Mouse (Mus musculus) cerebellum, postnatal 25 days (tissue): ENCODE data around the gene Gm21987.

Experiments used
- DNase-seq, 2 experiments: peaks; one replicate each; pipeline ENCODE4 v3.0.0; 2021; ENCODE audit warnings: mixed read lengths in 2 of 2

Gm21987 gene

GRCm38 (mm10) chr16:38398266-38398665, 51.4 kb downstream of the Gm21987 start:
- DNase-seq = no peak

DNA sequence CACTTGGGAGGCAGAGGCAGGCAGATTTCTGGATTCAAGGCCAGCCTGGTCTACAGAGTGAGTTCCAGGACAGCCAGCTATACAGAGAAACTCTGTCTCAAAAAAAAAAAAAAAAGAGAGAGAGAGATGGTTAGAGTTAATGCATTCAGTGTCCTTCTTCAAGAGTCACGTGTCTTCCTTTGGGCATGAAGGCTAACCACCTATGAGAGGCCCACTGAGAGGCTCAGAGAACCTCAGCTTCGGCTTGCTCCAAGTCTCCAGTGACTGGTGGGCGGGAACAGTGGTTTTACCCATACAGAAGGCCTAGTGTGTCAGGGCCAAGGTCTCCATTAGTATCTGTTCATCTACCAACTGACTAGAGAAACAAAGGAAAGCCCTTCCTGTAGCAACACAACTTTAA, 52.2 kb downstream of the Gm21987 start:
- no peak for DNase-seq

GRCm38 (mm10) chr16:38399531-38400231, 52.8 kb downstream of the Gm21987 start:
- peak; percentile 37 to 46 for DNase-seq

GRCm38 (mm10) chr16:38400311-38400960, 53.6 kb downstream of the Gm21987 start:
- DNase-seq = no peak

GRCm38 (mm10) chr16:38401468-38401867, 54.6 kb downstream of the Gm21987 start:
- no peak for DNase-seq

DNA sequence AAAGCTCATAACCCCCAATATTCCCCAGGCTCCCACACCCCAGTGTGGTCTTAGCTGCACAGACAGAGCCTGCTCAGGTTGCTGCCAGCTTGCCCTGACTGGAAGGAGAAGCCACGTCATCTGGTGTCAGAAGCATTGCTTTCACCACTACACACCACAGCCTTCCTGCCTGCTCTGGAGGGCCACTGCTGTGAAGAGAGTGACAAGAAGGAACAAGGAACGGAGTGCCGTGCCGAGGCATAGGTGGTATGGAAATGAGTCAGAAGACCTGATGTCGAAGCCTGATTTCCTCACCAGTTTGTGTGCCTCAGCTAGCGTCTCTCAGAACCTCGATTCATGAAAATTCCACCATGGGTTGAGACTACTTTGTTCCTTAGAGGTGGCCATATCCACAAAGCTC, 56.8 kb downstream of the Gm21987 start:
- DNase-seq = no peak

GRCm38 (mm10) chr16:38406293-38406692, 59.5 kb downstream of the Gm21987 start:
- no peak for DNase-seq

DNA sequence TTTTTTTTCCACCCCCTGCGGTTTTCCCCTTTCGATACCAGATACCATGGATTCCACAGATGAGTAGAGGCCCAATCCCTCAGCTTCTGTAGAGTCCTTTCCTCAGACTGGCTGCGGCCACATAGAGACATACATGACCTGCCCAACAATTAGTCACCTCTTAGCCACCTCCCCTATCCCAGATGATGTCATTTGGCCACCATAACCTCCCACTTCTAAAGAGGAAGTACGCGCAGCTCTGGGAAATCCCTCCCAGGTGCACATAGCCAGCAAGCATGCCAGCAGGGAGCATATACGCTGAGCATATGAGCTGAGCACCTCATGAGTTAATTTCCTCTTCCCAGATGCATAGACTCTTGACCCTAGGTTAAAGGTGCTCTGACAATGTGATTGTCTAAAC, 59.9 kb downstream of the Gm21987 start:
- DNase-seq = no peak

- no peak for DNase-seq
Measured at GRCm38 (mm10) chr16:38407584-38407983, 60.7 kb downstream of the Gm21987 start.

DNA sequence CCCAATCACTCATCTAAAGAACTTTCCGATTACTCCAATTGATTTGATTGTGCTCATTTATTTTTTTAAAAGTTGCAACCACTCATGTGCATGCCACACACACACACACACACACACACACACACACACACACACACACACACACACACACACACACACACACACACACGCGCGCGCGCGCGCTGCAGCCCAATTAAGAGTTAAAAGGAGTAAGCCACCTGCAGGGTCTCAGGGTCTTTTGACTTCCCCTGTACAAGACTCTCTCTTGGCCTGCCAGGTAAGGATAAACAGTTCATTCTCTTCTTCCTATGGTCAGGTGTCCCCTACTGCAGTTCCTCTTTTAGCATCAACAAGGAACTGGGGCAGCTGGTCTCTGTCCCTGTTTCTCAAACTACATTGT, 61.6 kb downstream of the Gm21987 start:
- no peak for DNase-seq
